Comparison of ENCODE assay signal across 15 mouse cellular contexts in the genomic region with DNA sequence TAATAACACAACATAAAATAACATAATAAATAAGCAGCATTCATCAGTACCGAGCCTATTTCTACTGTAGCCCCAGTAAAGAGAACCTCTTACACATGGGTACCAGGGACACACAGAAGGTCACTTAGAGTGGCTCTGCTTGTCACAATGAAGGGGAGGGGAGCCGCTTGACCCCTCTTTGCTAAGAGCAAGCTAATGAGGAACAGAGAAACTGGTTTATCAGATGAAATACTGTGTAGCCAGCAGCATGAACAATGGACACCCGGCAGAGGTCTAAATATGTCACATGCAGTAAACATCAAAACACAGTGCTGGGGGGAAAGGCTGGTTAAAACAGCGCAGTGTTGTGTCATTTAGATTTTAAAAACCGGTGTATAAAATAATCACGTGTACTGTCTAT.
"Had no signal": no experiment of that assay in that cellular context is flagged by ENCODE, and none has a peak within 500 bp of the region (broad histone marks: within the 10 kb centered on the region; RNA-seq: fewer than 3 reads in every experiment).

No protein-coding gene starts in this region.

- DNase-seq: heart, postnatal 10 days; heart, postnatal 36 days; heart, postnatal 4 days; kidney, adult 11 months; kidney, adult 18-20 months; kidney, adult 2 months; kidney, adult 8-10 months; kidney, adult 9 months; kidney, postnatal 10 days; kidney, postnatal 14 days; kidney, postnatal 25 days; kidney, postnatal 36 days; kidney, postnatal 4 days; layer of hippocampus, adult 9-11 months; layer of hippocampus, postnatal 36 days had no signal
